Mouse (Mus musculus) testis, adult 2 months (tissue): ENCODE results near the gene Gm13279.

Experiments used
- CTCF ChIP-seq: fragments of 200-500 bp; IDR thresholded peaks from 2 replicates; pipeline ENCODE4 v1.5.1; 2012; ENCODE audit warnings: low read depth, mild to moderate bottlenecking, inconsistent platforms, low read length, moderate library complexity; ENCODE audit not compliant: control insufficient read depth, insufficient read depth, insufficient replicate concordance
- POLR2A ChIP-seq: fragments of 200-500 bp; IDR thresholded peaks from 2 replicates; pipeline ENCODE4 v1.6.1; 2012; ENCODE audit warnings: low read depth, mild to moderate bottlenecking, inconsistent platforms, low read length, moderate library complexity; ENCODE audit not compliant: control insufficient read depth

DNA sequence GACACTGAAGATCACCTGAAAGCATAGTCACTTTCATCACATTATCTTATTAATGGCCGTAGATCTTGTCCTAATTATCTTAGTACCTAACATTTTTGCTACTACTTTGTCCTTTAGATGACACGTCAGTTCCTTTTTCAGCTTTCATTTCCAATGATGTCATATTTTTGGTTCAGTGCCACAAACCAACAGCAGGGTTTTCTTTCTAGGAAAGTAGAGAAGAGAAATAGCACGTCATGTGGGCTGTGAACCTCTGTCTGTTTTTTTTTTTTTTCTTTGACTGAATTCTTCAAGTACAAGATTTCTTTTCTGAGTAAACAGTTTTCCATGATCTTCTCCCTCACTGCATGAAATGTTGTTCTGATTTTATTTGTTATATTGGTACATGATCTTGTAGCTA is 42.9 kb downstream of the Gm13279 start:
- TF ChIP-seq CTCF: no peak
- no peak for TF ChIP-seq POLR2A
